Mouse (Mus musculus): ENCODE data around the gene Gpr62.

Gpr62 gene

GRCm38 (mm10) chr9:106475663-106476001 is 9.9 kb upstream of the Gpr62 start, which contains the start of gene Rrp9:
Gene Rrp9 (plus strand): TSS chr9:106475963.
- no peak for ATAC-seq (ENCODE audit: insufficient number of reproducible peaks, low FRiP score, low TSS enrichment)

DNA sequence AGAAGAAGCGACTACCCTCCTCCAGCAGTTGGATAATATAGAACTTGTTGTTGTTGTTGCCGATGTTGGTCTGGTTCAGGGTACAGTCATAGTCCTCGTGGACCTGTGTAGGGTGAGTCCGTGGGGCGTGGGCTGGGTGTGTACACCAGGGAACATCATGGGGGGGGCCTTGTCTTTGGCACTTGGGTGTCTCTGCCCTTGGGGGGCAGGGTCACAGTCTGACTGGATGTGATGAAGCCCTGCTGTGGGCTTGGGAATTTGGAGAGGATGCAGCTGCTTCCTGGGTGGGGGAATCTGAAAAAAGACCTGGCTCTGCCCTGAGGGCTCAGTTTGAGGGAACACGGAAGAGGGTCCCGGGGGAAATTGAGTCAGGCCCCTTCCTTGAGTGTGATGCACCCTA is 9.3 kb upstream of the Gpr62 start:
- ATAC-seq (ENCODE audit: insufficient number of reproducible peaks, low FRiP score, low TSS enrichment): no peak

DNA sequence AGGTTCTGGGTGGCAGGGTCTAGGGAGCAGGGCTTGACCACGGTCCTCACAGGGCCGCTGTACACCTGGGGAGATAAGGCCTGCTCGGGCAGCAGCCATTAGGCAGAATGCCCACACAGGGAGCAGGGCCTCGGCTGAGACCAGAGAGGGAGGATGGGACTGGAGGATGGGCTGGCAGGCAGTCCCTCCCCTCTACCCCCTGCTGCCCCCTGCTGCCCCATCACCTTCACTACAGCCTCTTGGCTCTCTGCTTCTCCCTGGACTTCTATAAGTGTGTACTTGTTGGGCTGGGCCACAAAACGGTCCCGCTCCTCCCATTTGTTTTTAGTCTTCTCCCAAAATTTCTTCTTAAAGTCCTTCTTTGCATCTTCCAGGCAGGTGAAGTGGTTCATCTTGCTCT is 8.7 kb upstream of the Gpr62 start:
- ATAC-seq (ENCODE audit: insufficient number of reproducible peaks, low FRiP score, low TSS enrichment): no peak

GRCm38 (mm10) chr9:106473753-106474105 is 8.0 kb upstream of the Gpr62 start:
- no peak for ATAC-seq (ENCODE audit: insufficient number of reproducible peaks, low FRiP score, low TSS enrichment)

- ATAC-seq (ENCODE audit: insufficient number of reproducible peaks, low FRiP score, low TSS enrichment): no peak
These were observed 7.5 kb upstream of the Gpr62 start for GRCm38 (mm10) chr9:106473081-106473752.

DNA sequence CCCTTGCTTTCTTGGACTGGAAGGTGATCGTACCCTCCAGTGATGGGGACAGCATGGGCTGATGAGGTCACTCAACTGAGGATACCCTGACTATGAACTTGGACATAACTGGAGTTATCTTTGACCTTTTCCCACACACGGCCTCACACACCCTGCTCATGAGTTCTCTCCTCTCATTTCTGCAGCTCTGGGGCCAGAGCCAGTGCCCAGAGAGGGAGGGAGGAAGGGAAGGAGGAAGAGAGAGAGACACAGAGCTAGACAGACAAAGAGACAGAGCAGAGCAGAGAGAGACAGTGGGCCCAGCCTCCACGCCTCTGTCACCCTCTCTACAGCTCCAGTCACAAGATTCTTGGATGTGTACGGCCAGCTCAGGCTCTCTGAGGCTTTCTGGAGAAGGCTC is 6.6 kb upstream of the Gpr62 start:
- ATAC-seq (ENCODE audit: insufficient number of reproducible peaks, low FRiP score, low TSS enrichment): no peak

DNA sequence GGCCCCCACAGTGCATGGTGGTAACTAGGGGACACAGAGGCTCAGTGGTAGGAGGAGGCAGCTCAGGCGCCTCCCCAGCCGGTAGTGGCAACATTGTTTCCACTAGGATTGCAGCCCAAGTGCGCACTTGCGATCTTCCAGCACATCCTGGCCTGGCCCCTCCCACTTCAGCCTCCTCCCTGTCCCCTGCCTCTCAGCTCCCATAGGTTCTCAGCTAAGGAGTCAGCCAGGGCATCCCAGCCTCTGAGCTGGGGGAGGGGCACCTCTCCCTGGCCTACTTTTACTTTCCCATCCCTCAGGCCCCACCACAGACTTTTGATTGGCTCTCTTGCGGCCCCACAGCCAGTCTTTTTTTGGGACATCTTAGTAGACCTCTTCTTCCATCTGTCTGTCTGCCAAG is 6.2 kb upstream of the Gpr62 start:
- no peak for ATAC-seq (ENCODE audit: insufficient number of reproducible peaks, low FRiP score, low TSS enrichment)

- no peak for ATAC-seq (ENCODE audit: insufficient number of reproducible peaks, low FRiP score, low TSS enrichment)
These were observed 5.4 kb upstream of the Gpr62 start for GRCm38 (mm10) chr9:106470991-106471750.

- no peak for ATAC-seq (ENCODE audit: insufficient number of reproducible peaks, low FRiP score, low TSS enrichment)
These were observed 4.0 kb upstream of the Gpr62 start for GRCm38 (mm10) chr9:106469776-106470175.

GRCm38 (mm10) chr9:106469317-106469716 is 3.6 kb upstream of the Gpr62 start:
- no peak for ATAC-seq (ENCODE audit: insufficient number of reproducible peaks, low FRiP score, low TSS enrichment)

GRCm38 (mm10) chr9:106467746-106468145 is 2.0 kb upstream of the Gpr62 start:
- no peak for ATAC-seq (ENCODE audit: insufficient number of reproducible peaks, low FRiP score, low TSS enrichment)

- no peak for ATAC-seq (ENCODE audit: insufficient number of reproducible peaks, low FRiP score, low TSS enrichment)
These were observed 983 bp upstream of the Gpr62 start for GRCm38 (mm10) chr9:106466721-106467120.

DNA sequence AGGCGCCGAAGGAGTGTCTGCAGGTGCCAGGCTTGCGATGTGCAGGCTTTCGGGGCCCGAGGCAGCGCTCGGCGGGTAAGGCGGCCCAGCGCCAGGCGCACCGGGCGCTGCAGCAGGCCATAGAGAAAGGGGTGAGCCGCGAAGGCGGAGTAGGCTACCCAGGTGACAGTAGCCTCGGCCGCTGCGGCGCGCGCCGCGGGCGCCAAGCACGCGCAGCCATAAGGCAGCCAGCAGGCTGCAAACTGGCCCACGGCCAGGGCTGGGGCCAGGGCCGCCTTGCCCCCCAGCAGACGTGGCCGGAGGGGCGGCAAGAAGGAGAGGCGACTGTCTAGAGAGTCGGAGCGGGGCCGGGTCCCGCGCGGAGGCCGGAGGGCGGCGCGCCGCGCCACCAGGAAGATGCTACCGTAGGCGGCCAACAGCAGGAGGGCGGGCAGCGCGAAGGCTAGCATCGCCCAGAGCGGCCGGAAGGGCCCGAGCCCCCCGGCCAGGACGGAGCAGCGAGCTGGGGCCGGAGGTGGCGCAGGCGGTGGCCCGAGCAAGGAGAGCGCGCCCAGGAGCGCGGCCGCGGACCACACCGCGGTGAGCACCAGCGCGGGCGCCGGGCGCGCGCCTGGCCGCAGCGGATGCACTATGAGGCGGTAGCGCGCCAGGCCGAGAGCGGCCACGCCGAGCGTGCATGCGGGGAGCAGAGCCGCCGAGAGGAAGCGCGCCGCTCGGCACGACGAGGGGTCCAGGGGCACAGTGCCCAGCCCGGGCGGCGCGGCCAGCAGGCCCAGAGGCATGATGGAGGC is 792 bp downstream of the Gpr62 start:
- ATAC-seq (ENCODE audit: insufficient number of reproducible peaks, low FRiP score, low TSS enrichment): peak; percentile 63

DNA sequence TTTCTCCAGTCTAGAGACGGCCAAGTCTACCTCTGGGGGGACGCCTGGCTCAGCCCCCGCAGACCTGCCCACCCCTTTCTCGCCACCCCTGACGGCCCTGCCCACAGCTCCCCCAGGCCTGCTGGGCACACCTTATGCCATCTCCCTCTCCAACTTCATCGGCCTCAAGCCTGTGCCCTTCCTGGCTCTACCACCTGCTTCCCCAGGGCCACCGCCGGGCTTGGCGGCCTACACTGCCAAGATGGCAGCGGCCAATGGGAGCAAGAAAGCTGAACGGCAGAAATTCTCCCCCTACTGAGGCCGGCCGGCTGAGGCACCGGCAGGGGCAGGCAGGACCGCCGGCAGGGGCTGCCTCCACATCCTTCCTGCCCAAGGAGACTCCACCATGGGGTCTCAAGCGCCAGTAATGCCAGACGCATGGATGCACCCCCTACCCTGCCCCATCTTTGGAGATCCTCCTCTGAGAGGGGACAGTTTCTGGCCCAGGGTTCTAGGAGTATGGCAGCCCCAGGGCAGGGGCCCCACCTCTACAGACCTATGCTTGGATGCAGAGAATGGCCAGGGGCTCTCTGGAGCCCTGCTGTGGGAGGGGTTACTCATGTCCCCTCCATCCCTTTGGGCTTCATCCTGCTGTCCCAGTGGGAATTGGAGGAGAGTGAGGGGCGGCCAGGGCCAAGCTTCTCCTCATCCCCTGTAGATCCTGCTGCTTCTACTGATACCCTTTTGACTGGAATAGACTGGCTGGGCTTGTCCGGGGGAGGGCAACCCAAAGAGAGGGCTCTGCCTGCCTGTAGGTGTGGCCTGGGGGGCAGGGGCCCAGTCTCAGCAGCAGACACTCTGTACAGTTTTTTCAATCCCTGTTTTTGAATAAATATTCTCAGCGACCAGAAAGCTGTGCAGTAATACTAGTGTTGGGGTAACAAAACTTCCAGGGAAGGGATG is 2.3 kb downstream of the Gpr62 start:
- peak; percentile 41; the same call in 1 of the 2 replicates for ATAC-seq (ENCODE audit: insufficient number of reproducible peaks, low FRiP score, low TSS enrichment)

DNA sequence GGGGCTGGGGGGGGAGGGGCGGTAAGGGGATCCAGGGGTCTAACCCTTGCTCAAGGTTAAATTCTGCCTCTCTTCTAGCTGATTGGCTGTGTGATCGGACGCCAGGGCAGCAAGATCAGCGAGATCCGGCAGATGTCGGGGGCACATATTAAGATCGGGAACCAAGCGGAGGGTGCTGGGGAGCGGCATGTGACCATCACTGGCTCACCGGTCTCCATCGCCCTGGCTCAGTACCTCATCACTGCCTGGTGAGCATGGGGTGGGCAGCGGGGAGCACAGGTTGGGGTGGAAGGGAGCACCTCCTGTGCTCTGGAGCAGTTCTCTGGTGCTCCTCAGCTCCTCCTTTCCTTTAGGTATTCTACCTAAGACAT is 3.3 kb downstream of the Gpr62 start:
- no peak for ATAC-seq (ENCODE audit: insufficient number of reproducible peaks, low FRiP score, low TSS enrichment)

- no peak for ATAC-seq (ENCODE audit: insufficient number of reproducible peaks, low FRiP score, low TSS enrichment)
These were observed 3.9 kb downstream of the Gpr62 start for GRCm38 (mm10) chr9:106461641-106462429.

GRCm38 (mm10) chr9:106461026-106461415 is 4.7 kb downstream of the Gpr62 start:
- no peak for ATAC-seq (ENCODE audit: insufficient number of reproducible peaks, low FRiP score, low TSS enrichment)

GRCm38 (mm10) chr9:106460401-106461025 is 5.2 kb downstream of the Gpr62 start:
- peak; percentile 22; the same call in 1 of the 2 replicates for ATAC-seq (ENCODE audit: insufficient number of reproducible peaks, low FRiP score, low TSS enrichment)

DNA sequence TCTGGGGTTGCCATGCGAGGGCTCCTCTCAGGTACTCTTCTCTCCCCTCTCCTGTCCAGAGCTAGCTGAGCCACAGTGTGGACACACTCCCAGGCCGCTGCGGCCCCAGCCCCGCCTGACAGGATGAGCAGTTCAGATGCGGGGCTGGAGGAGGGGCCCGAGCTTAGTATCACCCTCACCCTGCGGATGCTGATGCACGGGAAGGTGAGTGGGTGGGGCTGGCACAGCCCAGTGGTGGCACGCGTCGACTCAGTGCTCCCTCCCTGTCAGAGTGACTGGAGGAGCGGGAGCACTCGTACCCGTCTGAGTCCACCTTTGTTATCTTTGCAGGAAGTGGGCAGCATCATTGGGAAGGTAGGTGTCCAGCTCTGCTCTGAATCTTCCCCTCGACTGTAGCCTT is 5.8 kb downstream of the Gpr62 start:
- ATAC-seq (ENCODE audit: insufficient number of reproducible peaks, low FRiP score, low TSS enrichment): peak; percentile 1; the same call in 1 of the 2 replicates
